Mouse (Mus musculus) heart, embryonic 10.5 days (tissue): ENCODE measurements at regions not wholly inside any gene's neighbourhood (a gene's known extent, or its start where the extent isn't known, plus 50 kb on each side); places are given as distances from the start of the nearest gene placed in this dataset.

ENCODE experiments used
- DNase-seq: peaks from one replicate; pipeline ENCODE4 v3.0.0-alpha.2; 2017; ENCODE audit warnings: low spot score
- H3K27ac ChIP-seq: fragments of 300-500 bp; sonication (generic); 2 replicates; pipeline ENCODE4 v1.5.1; 2016; ENCODE audit warnings: mild to moderate bottlenecking
- H3K27me3 ChIP-seq: fragments of 300-500 bp; sonication (generic); 2 replicates; pipeline ENCODE4 v1.6.1; 2016; ENCODE audit warnings: mild to moderate bottlenecking; ENCODE audit not compliant: poor library complexity, insufficient read depth, severe bottlenecking
- H3K36me3 ChIP-seq: fragments of 300-500 bp; sonication (generic); 2 replicates; pipeline ENCODE4 v1.6.1; 2016; ENCODE audit warnings: mild to moderate bottlenecking, moderate library complexity
- H3K4me1 ChIP-seq: fragments of 300-500 bp; sonication (generic); 2 replicates; pipeline ENCODE4 v1.6.1; 2016; ENCODE audit warnings: mild to moderate bottlenecking
- H3K4me3 ChIP-seq: fragments of 300-500 bp; sonication (generic); 2 replicates; pipeline ENCODE4 v1.5.1; 2016; ENCODE audit warnings: mild to moderate bottlenecking, moderate library complexity
- H3K9me3 ChIP-seq: fragments of 300-500 bp; sonication (generic); 2 replicates; pipeline ENCODE4 v1.6.1; 2016; ENCODE audit warnings: mild to moderate bottlenecking, moderate library complexity
- WGBS: fragments of 180-500 bp; shearing (Covaris S2); methylation state at CpG from one replicate; pipeline ENCODE4 v1.1.7; 2016; 5-methylcytosine and 5-hydroxymethylcytosine counted together

GRCm38 (mm10) chr7:137805361-137805760 is 367.9 kb downstream of the Glrx3 start:
- DNase-seq, result no peak
- Histone ChIP-seq H3K27me3 (no peaks in the 10 kb centered on the region), H3K9me3 (no peaks in the 10 kb centered on the region), H3K4me1 (no peaks in the 10 kb centered on the region), H3K36me3 (no peaks in the 10 kb centered on the region), H3K4me3 (no peak overlapping the region), H3K27ac (no peak overlapping the region)
- 48% methylated on average over 6 of the region's 6 CpGs for WGBS

- H3K27ac ChIP-seq, result no peak overlapping the region
- no peaks in the 10 kb centered on the region for H3K9me3 ChIP-seq
- no peaks in the 10 kb centered on the region for H3K4me1 ChIP-seq
- H3K4me3 ChIP-seq, result no peak overlapping the region
- H3K27me3 ChIP-seq, result no peaks in the 10 kb centered on the region
- DNase-seq, result no peak
- 76% methylated on average over 3 of the region's 3 CpGs for WGBS
- no peaks in the 10 kb centered on the region for H3K36me3 ChIP-seq
These were observed 375.4 kb downstream of the Glrx3 start for GRCm38 (mm10) chr7:137812839-137813238.

- 92% methylated on average over 2 of the region's 2 CpGs for WGBS
- Histone ChIP-seq H3K36me3 (no peaks in the 10 kb centered on the region), H3K27me3 (no peaks in the 10 kb centered on the region), H3K4me1 (no peaks in the 10 kb centered on the region), H3K27ac (no peak overlapping the region), H3K4me3 (no peak overlapping the region), H3K9me3 (no peaks in the 10 kb centered on the region)
- no peak for DNase-seq
These were observed 403.1 kb downstream of the Glrx3 start for GRCm38 (mm10) chr7:137840520-137840919.

- Histone ChIP-seq H3K27ac (no peak overlapping the region), H3K4me3 (no peak overlapping the region), H3K36me3 (no peaks in the 10 kb centered on the region), H3K27me3 (no peaks in the 10 kb centered on the region), H3K4me1 (no peaks in the 10 kb centered on the region), H3K9me3 (no peaks in the 10 kb centered on the region)
- WGBS, result 74% methylated on average over 5 of the region's 5 CpGs
- no peak for DNase-seq
These were observed 403.6 kb downstream of the Glrx3 start for GRCm38 (mm10) chr7:137841044-137841443.

- no peaks in the 10 kb centered on the region for H3K9me3 ChIP-seq
- H3K4me3 ChIP-seq, result no peak overlapping the region
- 69% methylated on average over 8 of the region's 8 CpGs for WGBS
- no peaks in the 10 kb centered on the region for H3K27me3 ChIP-seq
- H3K4me1 ChIP-seq, result no peaks in the 10 kb centered on the region
- H3K27ac ChIP-seq, result no peak overlapping the region
- DNase-seq, result no peak
- no peaks in the 10 kb centered on the region for H3K36me3 ChIP-seq
These were observed 404.2 kb downstream of the Glrx3 start for GRCm38 (mm10) chr7:137841456-137842100.

GRCm38 (mm10) chr7:137847856-137848255 is 410.4 kb downstream of the Glrx3 start:
- H3K36me3 ChIP-seq, result no peaks in the 10 kb centered on the region
- H3K4me1 ChIP-seq, result no peaks in the 10 kb centered on the region
- no peak for DNase-seq
- 80% methylated on average over 11 of the region's 11 CpGs for WGBS
- no peak overlapping the region for H3K4me3 ChIP-seq
- no peak overlapping the region for H3K27ac ChIP-seq
- H3K9me3 ChIP-seq, result no peaks in the 10 kb centered on the region
- no peaks in the 10 kb centered on the region for H3K27me3 ChIP-seq

GRCm38 (mm10) chr7:137851061-137851460 is 413.6 kb downstream of the Glrx3 start:
- Histone ChIP-seq H3K27ac (no peak overlapping the region), H3K9me3 (no peaks in the 10 kb centered on the region), H3K4me3 (no peak overlapping the region), H3K36me3 (no peaks in the 10 kb centered on the region), H3K4me1 (no peaks in the 10 kb centered on the region), H3K27me3 (0 out of 2 replicates have a peak, but pooled peaks cover 3% of the 10 kb centered on the region)
- DNase-seq, result no peak
- WGBS, result 46% methylated on average over 4 of the region's 4 CpGs

- Histone ChIP-seq H3K27ac (no peak overlapping the region), H3K27me3 (0 out of 2 replicates have a peak, but pooled peaks cover 8% of the 10 kb centered on the region), H3K9me3 (no peaks in the 10 kb centered on the region), H3K36me3 (no peaks in the 10 kb centered on the region), H3K4me1 (peaks cover 8% of the 10 kb centered on the region; the same call in 1 of the 2 replicates), H3K4me3 (no peak overlapping the region)
- no peak for DNase-seq
- WGBS, result 23% methylated on average over 3 of the region's 3 CpGs
These were observed 422.3 kb downstream of the Glrx3 start for GRCm38 (mm10) chr7:137859681-137860080.

- H3K27ac ChIP-seq, result no peak overlapping the region; the same call in 1 of the 2 replicates
- WGBS, result 74% methylated on average over 8 of the region's 8 CpGs
- H3K4me1 ChIP-seq, result peaks cover 8% of the 10 kb centered on the region; the same call in 1 of the 2 replicates
- no peaks in the 10 kb centered on the region for H3K36me3 ChIP-seq
- no peak for DNase-seq
- no peaks in the 10 kb centered on the region for H3K9me3 ChIP-seq
- 0 out of 2 replicates have a peak, but pooled peaks cover 8% of the 10 kb centered on the region for H3K27me3 ChIP-seq
- no peak overlapping the region for H3K4me3 ChIP-seq
These were observed 423.1 kb downstream of the Glrx3 start for GRCm38 (mm10) chr7:137860520-137860919.

- WGBS, result 51% methylated on average over 4 of the region's 4 CpGs
- H3K4me3 ChIP-seq, result no peak overlapping the region
- no peaks in the 10 kb centered on the region for H3K36me3 ChIP-seq
- H3K27me3 ChIP-seq, result 0 out of 2 replicates have a peak, but pooled peaks cover 6% of the 10 kb centered on the region
- DNase-seq, result no peak
- 0 out of 2 replicates have a peak, but pooled peaks cover 2% of the 10 kb centered on the region for H3K4me1 ChIP-seq
- no peaks in the 10 kb centered on the region for H3K9me3 ChIP-seq
- H3K27ac ChIP-seq, result no peak overlapping the region
These were observed 427.5 kb downstream of the Glrx3 start for GRCm38 (mm10) chr7:137864912-137865311.

- Histone ChIP-seq H3K27ac (no peak overlapping the region), H3K4me1 (no peaks in the 10 kb centered on the region), H3K9me3 (no peaks in the 10 kb centered on the region), H3K36me3 (no peaks in the 10 kb centered on the region), H3K4me3 (no peak overlapping the region), H3K27me3 (0 out of 2 replicates have a peak, but pooled peaks cover 6% of the 10 kb centered on the region)
- WGBS, result 36% methylated on average over 7 of the region's 7 CpGs
- DNase-seq, result no peak
These were observed 428.0 kb downstream of the Glrx3 start for GRCm38 (mm10) chr7:137865457-137865856.

- no peaks in the 10 kb centered on the region for H3K4me1 ChIP-seq
- H3K9me3 ChIP-seq, result no peaks in the 10 kb centered on the region
- no peaks in the 10 kb centered on the region for H3K36me3 ChIP-seq
- no peak overlapping the region for H3K27ac ChIP-seq
- no peak for DNase-seq
- 84% methylated on average over 6 of the region's 6 CpGs for WGBS
- H3K4me3 ChIP-seq, result no peak overlapping the region
- 0 out of 2 replicates have a peak, but pooled peaks cover 6% of the 10 kb centered on the region for H3K27me3 ChIP-seq
These were observed 429.5 kb downstream of the Glrx3 start for GRCm38 (mm10) chr7:137866880-137867279.

- H3K4me3 ChIP-seq, result no peak overlapping the region
- H3K27ac ChIP-seq, result no peak overlapping the region
- H3K36me3 ChIP-seq, result no peaks in the 10 kb centered on the region
- no peaks in the 10 kb centered on the region for H3K4me1 ChIP-seq
- DNase-seq, result no peak
- 0 out of 2 replicates have a peak, but pooled peaks cover 6% of the 10 kb centered on the region for H3K27me3 ChIP-seq
- 74% methylated on average over 3 of the region's 3 CpGs for WGBS
- H3K9me3 ChIP-seq, result no peaks in the 10 kb centered on the region
These were observed 431.1 kb downstream of the Glrx3 start for GRCm38 (mm10) chr7:137868501-137868900.

- WGBS, result 90% methylated on average over 2 of the region's 2 CpGs
- Histone ChIP-seq H3K27ac (no peak overlapping the region), H3K4me1 (no peaks in the 10 kb centered on the region), H3K9me3 (no peaks in the 10 kb centered on the region), H3K36me3 (no peaks in the 10 kb centered on the region), H3K4me3 (no peak overlapping the region), H3K27me3 (0 out of 2 replicates have a peak, but pooled peaks cover 4% of the 10 kb centered on the region)
- DNase-seq, result peak; percentile 66
These were observed 437.9 kb downstream of the Glrx3 start for GRCm38 (mm10) chr7:137875306-137875705.
